Mouse (Mus musculus) lung, embryonic 16.5 days (tissue): Measurements from ENCODE around the gene Slc22a20. TPM values are rescaled to one million over a fixed set of nuclear protein-coding genes. Genes with fewer than 3 reads are reported as not detected.
A peak's percentile ranks its signal among the peaks of the same experiment; 100 is the strongest.

Experiments used
- ATAC-seq: fragments of 200-750 bp; cut with Nextera tagmentation; 2 replicates; pipeline ENCODE4 v1.8.0; 2017; ENCODE audit warnings: low read depth, mild to moderate bottlenecking, moderate library complexity
- H3K27ac ChIP-seq: fragments of 300-500 bp; sonication (generic); 2 replicates; pipeline ENCODE4 v1.5.1; 2014; ENCODE audit warnings: mild to moderate bottlenecking, control low read depth, low read length
- H3K27me3 ChIP-seq: fragments of 300-500 bp; sonication (generic); 2 replicates; pipeline ENCODE4 v1.6.1; 2014; ENCODE audit warnings: low read depth, low read length, mixed read lengths; ENCODE audit not compliant: control insufficient read depth, insufficient read depth
- H3K36me3 ChIP-seq: fragments of 300-500 bp; sonication (generic); 2 replicates; pipeline ENCODE4 v1.6.1; 2014; ENCODE audit warnings: low read length; ENCODE audit not compliant: control insufficient read depth, insufficient read depth
- H3K4me1 ChIP-seq: fragments of 300-500 bp; sonication (generic); replicated peaks from 2 replicates; pipeline ENCODE4 v1.6.1; 2014; ENCODE audit warnings: low read length, mixed read lengths; ENCODE audit not compliant: control insufficient read depth, insufficient read depth
- H3K4me2 ChIP-seq: fragments of 300-500 bp; sonication (generic); 2 replicates; pipeline ENCODE4 v1.6.1; 2014; ENCODE audit warnings: low read depth, low read length, control low read depth
- H3K4me3 ChIP-seq: fragments of 300-500 bp; sonication (generic); 2 replicates; pipeline ENCODE4 v1.5.1; 2014; ENCODE audit warnings: mild to moderate bottlenecking, low read length, control low read depth
- H3K9ac ChIP-seq: fragments of 300-500 bp; sonication (generic); 2 replicates; pipeline ENCODE4 v1.6.1; 2014; ENCODE audit warnings: low read length, control low read depth
- H3K9me3 ChIP-seq: fragments of 300-500 bp; sonication (generic); 2 replicates; pipeline ENCODE4 v1.6.1; 2016; ENCODE audit warnings: low read length; ENCODE audit not compliant: control insufficient read depth
- WGBS: fragments of 180-500 bp; shearing (Covaris S2); extraction: QIAGEN DNeasy Blood & Tissue Kit; methylation state at CpG from one replicate; pipeline ENCODE4 v1.1.7; 2014; 5-methylcytosine and 5-hydroxymethylcytosine counted together
- polyA plus RNA-seq: library from polyadenylated mRNA; unstranded; fragments of >200 nt; fragmentation: Nextera tagmentation; extraction: Ambion mirVana; gene quantifications from 2 replicates; pipeline ENCODE4 v1.2.1, GENCODE M21; 2015

Gene Slc22a20
- polyA plus RNA-seq: not detected in 2 replicates

- H3K27ac ChIP-seq: no peak within 1 kb of the TSS
Measured at GRCm38 (mm10) chr19:5986043-5986442, at the start of gene Slc22a20. TSS of gene Slc22a20 (minus strand) at chr19:5986143.

GRCm38 (mm10) chr19:6030520-6031280, 44.8 kb upstream of the Slc22a20 start:
- no peaks in the 10 kb centered on the region for H3K9me3 ChIP-seq
- 58% methylated on average over 13 of the region's 14 CpGs for WGBS
- H3K4me1 ChIP-seq: no peaks in the 10 kb centered on the region
- H3K4me2 ChIP-seq: no peak overlapping the region
- H3K4me3 ChIP-seq: no peak overlapping the region
- no peaks in the 10 kb centered on the region for H3K36me3 ChIP-seq
- H3K27me3 ChIP-seq: no peaks in the 10 kb centered on the region
- peak overlapping the region; percentile 9; the same call in 1 of the 2 replicates for H3K9ac ChIP-seq
- H3K27ac ChIP-seq: no peak overlapping the region
- no peak for ATAC-seq

More at GRCm38 (mm10) chr19:5986043-5986442, at the start of gene Slc22a20:
- WGBS: 53% methylated on average over 4 of the region's 4 CpGs
- peaks cover 17% of the 10 kb centered on the region for H3K4me1 ChIP-seq
- H3K4me3 ChIP-seq: no peak within 1 kb of the TSS
- ATAC-seq: no peak
- H3K27me3 ChIP-seq: no peaks in the 10 kb centered on the region
- H3K9ac ChIP-seq: no peak within 1 kb of the TSS
- no peaks in the 10 kb centered on the region for H3K36me3 ChIP-seq
- H3K9me3 ChIP-seq: no peaks in the 10 kb centered on the region
- H3K4me2 ChIP-seq: no peak within 1 kb of the TSS

- 69% methylated on average over 9 of the region's 9 CpGs for WGBS
- Histone ChIP-seq H3K9ac (no peak overlapping the region), H3K4me3 (no peak overlapping the region), H3K4me1 (no peaks in the 10 kb centered on the region), H3K36me3 (no peaks in the 10 kb centered on the region), H3K27ac (no peak overlapping the region), H3K27me3 (no peaks in the 10 kb centered on the region), H3K9me3 (no peaks in the 10 kb centered on the region), H3K4me2 (no peak overlapping the region)
- ATAC-seq: no peak
Measured at GRCm38 (mm10) chr19:6029426-6029825, 43.5 kb upstream of the Slc22a20 start.

- Histone ChIP-seq H3K27ac (no peak overlapping the region), H3K27me3 (no peaks in the 10 kb centered on the region), H3K36me3 (no peaks in the 10 kb centered on the region), H3K4me3 (no peak overlapping the region), H3K4me2 (no peak overlapping the region), H3K4me1 (no peaks in the 10 kb centered on the region), H3K9ac (no peak overlapping the region), H3K9me3 (no peaks in the 10 kb centered on the region)
- 52% methylated on average over 6 of the region's 6 CpGs for WGBS
- no peak for ATAC-seq
Measured at GRCm38 (mm10) chr19:6028991-6029390, 43.0 kb upstream of the Slc22a20 start.

GRCm38 (mm10) chr19:6023930-6024329, 38.0 kb upstream of the Slc22a20 start:
- Histone ChIP-seq H3K9ac (no peak overlapping the region), H3K27me3 (no peaks in the 10 kb centered on the region), H3K4me1 (peaks cover 2% of the 10 kb centered on the region; the same call in 1 of the 2 replicates), H3K27ac (no peak overlapping the region), H3K36me3 (no peaks in the 10 kb centered on the region), H3K9me3 (no peaks in the 10 kb centered on the region), H3K4me3 (no peak overlapping the region), H3K4me2 (no peak overlapping the region)
- ATAC-seq: no peak
- WGBS: 61% methylated on average over 7 of the region's 7 CpGs

- peak overlapping the region; percentile 44 for H3K27ac ChIP-seq
- WGBS: 37% methylated on average over 8 of the region's 8 CpGs
- H3K36me3 ChIP-seq: no peaks in the 10 kb centered on the region
- ATAC-seq: peak; percentile 73
- H3K4me1 ChIP-seq: peaks cover 2% of the 10 kb centered on the region; the same call in 1 of the 2 replicates
- no peak overlapping the region for H3K4me3 ChIP-seq
- no peak overlapping the region for H3K9ac ChIP-seq
- H3K27me3 ChIP-seq: no peaks in the 10 kb centered on the region
- no peaks in the 10 kb centered on the region for H3K9me3 ChIP-seq
- H3K4me2 ChIP-seq: no peak overlapping the region
Measured at GRCm38 (mm10) chr19:6023059-6023458, 37.1 kb upstream of the Slc22a20 start.

- Histone ChIP-seq H3K27ac (0 out of 2 replicates have a peak overlapping the region, but pooled peaks have one; percentile 4), H3K9ac (no peak overlapping the region), H3K36me3 (no peaks in the 10 kb centered on the region), H3K4me2 (no peak overlapping the region), H3K9me3 (no peaks in the 10 kb centered on the region), H3K4me1 (peaks cover 7% of the 10 kb centered on the region; the same call in 1 of the 2 replicates), H3K27me3 (no peaks in the 10 kb centered on the region; the same call in 1 of the 2 replicates), H3K4me3 (no peak overlapping the region)
- ATAC-seq: no peak
- 35% methylated on average over 3 of the region's 3 CpGs for WGBS
Measured at GRCm38 (mm10) chr19:6020276-6020675, 34.3 kb upstream of the Slc22a20 start.

GRCm38 (mm10) chr19:6018142-6019089, 32.5 kb upstream of the Slc22a20 start:
- no peak for ATAC-seq
- peaks cover 11% of the 10 kb centered on the region for H3K4me1 ChIP-seq

GRCm38 (mm10) chr19:6016532-6016931, 30.6 kb upstream of the Slc22a20 start:
- H3K4me1 ChIP-seq: peaks cover 11% of the 10 kb centered on the region
- H3K9me3 ChIP-seq: no peaks in the 10 kb centered on the region
- H3K36me3 ChIP-seq: no peaks in the 10 kb centered on the region
- ATAC-seq: no peak
- H3K4me3 ChIP-seq: no peak overlapping the region
- WGBS: 55% methylated on average over 7 of the region's 7 CpGs
- H3K27me3 ChIP-seq: no peaks in the 10 kb centered on the region; the same call in 1 of the 2 replicates
- H3K4me2 ChIP-seq: no peak overlapping the region
- no peak overlapping the region for H3K27ac ChIP-seq
- H3K9ac ChIP-seq: no peak overlapping the region

More at GRCm38 (mm10) chr19:6018142-6019089, 32.5 kb upstream of the Slc22a20 start:
- H3K4me3 ChIP-seq: no peak overlapping the region
- no peaks in the 10 kb centered on the region for H3K9me3 ChIP-seq
- H3K27ac ChIP-seq: no peak overlapping the region
- no peak overlapping the region for H3K4me2 ChIP-seq
- H3K27me3 ChIP-seq: no peaks in the 10 kb centered on the region; the same call in 1 of the 2 replicates
- WGBS: 27% methylated on average over 15 of the region's 15 CpGs
- H3K9ac ChIP-seq: no peak overlapping the region
- no peaks in the 10 kb centered on the region for H3K36me3 ChIP-seq
